Mouse (Mus musculus): Measurements from ENCODE around the gene Rtl6. TPM values are rescaled to one million over a fixed set of nuclear protein-coding genes. Genes with fewer than 3 reads are reported as not detected.

Rtl6 gene
- polyA plus RNA-seq, 1 experiment from 2014 or later, result 30.0 TPM

- 84% methylated on average over 14 of the region's 14 CpGs for WGBS
- no peak for DNase-seq (ENCODE audit: low spot score)
- no peak for ATAC-seq (replicated peaks; ENCODE audit: low FRiP score)
These were observed 30.7 kb downstream of the Rtl6 start for GRCm38 (mm10) chr15:84526921-84527320.

GRCm38 (mm10) chr15:84525222-84525883, 32.3 kb downstream of the Rtl6 start:
- H3K4me1 ChIP-seq (replicated peaks; ENCODE audit: control insufficient read depth, insufficient read depth, low read length), result no peaks in the 10 kb centered on the region
- no peak overlapping the region for H3K9ac ChIP-seq (ENCODE audit: low read length)
- H3K9me3 ChIP-seq (ENCODE audit: control insufficient read depth, low read length), result no peaks in the 10 kb centered on the region
- no peaks in the 10 kb centered on the region for H3K36me3 ChIP-seq (ENCODE audit: control insufficient read depth, insufficient read depth, low read length)
- 52% methylated on average over 5 of the region's 5 CpGs for WGBS
- H3K4me3 ChIP-seq (ENCODE audit: low read depth, low read length), result no peak overlapping the region
- H3K27ac ChIP-seq (ENCODE audit: low read depth, low read length), result no peak overlapping the region
- H3K27me3 ChIP-seq (ENCODE audit: control insufficient read depth, insufficient read depth, low read length), result no peaks in the 10 kb centered on the region
- DNase-seq (ENCODE audit: low spot score), result no peak
- ATAC-seq (replicated peaks; ENCODE audit: low FRiP score), result 0 out of 2 replicates have a peak, but pooled peaks have one; percentile 36
- H3K4me2 ChIP-seq (ENCODE audit: low read depth, low read length, severe bottlenecking), result no peak overlapping the region

More at GRCm38 (mm10) chr15:84526921-84527320, 30.7 kb downstream of the Rtl6 start:
- H3K9ac ChIP-seq (ENCODE audit: low read length), result no peak overlapping the region
- no peaks in the 10 kb centered on the region for H3K27me3 ChIP-seq (ENCODE audit: control insufficient read depth, insufficient read depth, low read length)
- H3K27ac ChIP-seq (ENCODE audit: low read depth, low read length), result no peak overlapping the region
- H3K4me1 ChIP-seq (replicated peaks; ENCODE audit: control insufficient read depth, insufficient read depth, low read length), result no peaks in the 10 kb centered on the region
- no peak overlapping the region for H3K4me3 ChIP-seq (ENCODE audit: low read depth, low read length)
- H3K9me3 ChIP-seq (ENCODE audit: control insufficient read depth, low read length), result no peaks in the 10 kb centered on the region
- H3K4me2 ChIP-seq (ENCODE audit: low read depth, low read length, severe bottlenecking), result no peak overlapping the region
- no peaks in the 10 kb centered on the region for H3K36me3 ChIP-seq (ENCODE audit: control insufficient read depth, insufficient read depth, low read length)

- H3K27me3 ChIP-seq (ENCODE audit: control insufficient read depth, insufficient read depth, low read length), result no peaks in the 10 kb centered on the region
- WGBS, result 94% methylated on average over 8 of the region's 8 CpGs
- no peaks in the 10 kb centered on the region for H3K4me1 ChIP-seq (replicated peaks; ENCODE audit: control insufficient read depth, insufficient read depth, low read length)
- H3K27ac ChIP-seq (ENCODE audit: low read depth, low read length), result no peak overlapping the region
- H3K9me3 ChIP-seq (ENCODE audit: control insufficient read depth, low read length), result no peaks in the 10 kb centered on the region
- H3K36me3 ChIP-seq (ENCODE audit: control insufficient read depth, insufficient read depth, low read length), result no peaks in the 10 kb centered on the region
- no peak for DNase-seq (ENCODE audit: low spot score)
- ATAC-seq (replicated peaks; ENCODE audit: low FRiP score), result no peak
- H3K4me3 ChIP-seq (ENCODE audit: low read depth, low read length), result no peak overlapping the region
- H3K4me2 ChIP-seq (ENCODE audit: low read depth, low read length, severe bottlenecking), result no peak overlapping the region
- H3K9ac ChIP-seq (ENCODE audit: low read length), result no peak overlapping the region
These were observed 34.5 kb downstream of the Rtl6 start for GRCm38 (mm10) chr15:84522953-84523689.

- ATAC-seq (replicated peaks; ENCODE audit: low FRiP score) (no peak), DNase-seq (ENCODE audit: low spot score) (no peak)
- Histone ChIP-seq H3K4me2 (ENCODE audit: low read depth, low read length, severe bottlenecking) (no peak overlapping the region), H3K27ac (ENCODE audit: low read depth, low read length) (no peak overlapping the region), H3K4me1 (replicated peaks; ENCODE audit: control insufficient read depth, insufficient read depth, low read length) (no peaks in the 10 kb centered on the region), H3K27me3 (ENCODE audit: control insufficient read depth, insufficient read depth, low read length) (no peaks in the 10 kb centered on the region), H3K4me3 (ENCODE audit: low read depth, low read length) (no peak overlapping the region), H3K36me3 (ENCODE audit: control insufficient read depth, insufficient read depth, low read length) (no peaks in the 10 kb centered on the region), H3K9me3 (ENCODE audit: control insufficient read depth, low read length) (no peaks in the 10 kb centered on the region), H3K9ac (ENCODE audit: low read length) (no peak overlapping the region)
- WGBS, result 88% methylated on average over 4 of the region's 4 CpGs
These were observed 36.1 kb downstream of the Rtl6 start for GRCm38 (mm10) chr15:84521486-84521885.

- no peaks in the 10 kb centered on the region for H3K27me3 ChIP-seq (ENCODE audit: control insufficient read depth, insufficient read depth, low read length)
- H3K4me2 ChIP-seq (ENCODE audit: low read depth, low read length, severe bottlenecking), result no peak overlapping the region
- H3K36me3 ChIP-seq (ENCODE audit: control insufficient read depth, insufficient read depth, low read length), result no peaks in the 10 kb centered on the region
- no peak overlapping the region for H3K9ac ChIP-seq (ENCODE audit: low read length)
- no peak overlapping the region for H3K27ac ChIP-seq (ENCODE audit: low read depth, low read length)
- 66% methylated on average over 8 of the region's 8 CpGs for WGBS
- DNase-seq (ENCODE audit: low spot score) (no peak), ATAC-seq (replicated peaks; ENCODE audit: low FRiP score) (no peak)
- H3K4me3 ChIP-seq (ENCODE audit: low read depth, low read length), result no peak overlapping the region
- H3K9me3 ChIP-seq (ENCODE audit: control insufficient read depth, low read length), result no peaks in the 10 kb centered on the region
- no peaks in the 10 kb centered on the region for H3K4me1 ChIP-seq (replicated peaks; ENCODE audit: control insufficient read depth, insufficient read depth, low read length)
These were observed 39.1 kb downstream of the Rtl6 start for GRCm38 (mm10) chr15:84518540-84518939.

- Histone ChIP-seq H3K9ac (ENCODE audit: low read length) (no peak overlapping the region), H3K4me1 (replicated peaks; ENCODE audit: control insufficient read depth, insufficient read depth, low read length) (peaks cover 13% of the 10 kb centered on the region), H3K27ac (ENCODE audit: low read depth, low read length) (no peak overlapping the region), H3K36me3 (ENCODE audit: control insufficient read depth, insufficient read depth, low read length) (no peaks in the 10 kb centered on the region), H3K4me2 (ENCODE audit: low read depth, low read length, severe bottlenecking) (no peak overlapping the region), H3K4me3 (ENCODE audit: low read depth, low read length) (no peak overlapping the region), H3K9me3 (ENCODE audit: control insufficient read depth, low read length) (peaks cover 2% of the 10 kb centered on the region; the same call in 1 of the 2 replicates), H3K27me3 (ENCODE audit: control insufficient read depth, insufficient read depth, low read length) (no peaks in the 10 kb centered on the region)
- ATAC-seq (replicated peaks; ENCODE audit: low FRiP score), result no peak
- WGBS, result 69% methylated on average over 5 of the region's 5 CpGs
- DNase-seq (ENCODE audit: low spot score), result no peak
These were observed 44.9 kb downstream of the Rtl6 start for GRCm38 (mm10) chr15:84512626-84513296.

- Histone ChIP-seq H3K4me1 (replicated peaks; ENCODE audit: control insufficient read depth, insufficient read depth, low read length) (peaks cover 13% of the 10 kb centered on the region), H3K27ac (ENCODE audit: low read depth, low read length) (no peak overlapping the region), H3K27me3 (ENCODE audit: control insufficient read depth, insufficient read depth, low read length) (no peaks in the 10 kb centered on the region), H3K9ac (ENCODE audit: low read length) (no peak overlapping the region), H3K9me3 (ENCODE audit: control insufficient read depth, low read length) (peaks cover 2% of the 10 kb centered on the region; the same call in 1 of the 2 replicates), H3K36me3 (ENCODE audit: control insufficient read depth, insufficient read depth, low read length) (no peaks in the 10 kb centered on the region), H3K4me2 (ENCODE audit: low read depth, low read length, severe bottlenecking) (no peak overlapping the region), H3K4me3 (ENCODE audit: low read depth, low read length) (no peak overlapping the region)
- no peak for DNase-seq (ENCODE audit: low spot score)
- no peak for ATAC-seq (replicated peaks; ENCODE audit: low FRiP score)
- 66% methylated on average over 16 of the region's 16 CpGs for WGBS
These were observed 47.6 kb downstream of the Rtl6 start for GRCm38 (mm10) chr15:84509981-84510380.

- ATAC-seq (replicated peaks; ENCODE audit: low FRiP score), result no peak
- Histone ChIP-seq H3K36me3 (ENCODE audit: control insufficient read depth, insufficient read depth, low read length) (no peaks in the 10 kb centered on the region), H3K27me3 (ENCODE audit: control insufficient read depth, insufficient read depth, low read length) (no peaks in the 10 kb centered on the region), H3K4me3 (ENCODE audit: low read depth, low read length) (no peak overlapping the region), H3K9me3 (ENCODE audit: control insufficient read depth, low read length) (peaks cover 2% of the 10 kb centered on the region; the same call in 1 of the 2 replicates), H3K9ac (ENCODE audit: low read length) (no peak overlapping the region), H3K4me1 (replicated peaks; ENCODE audit: control insufficient read depth, insufficient read depth, low read length) (peaks cover 16% of the 10 kb centered on the region), H3K4me2 (ENCODE audit: low read depth, low read length, severe bottlenecking) (no peak overlapping the region), H3K27ac (ENCODE audit: low read depth, low read length) (no peak overlapping the region)
- DNase-seq (ENCODE audit: low spot score), result no peak
- 66% methylated on average over 5 of the region's 5 CpGs for whole genome bisulfite sequencing
These were observed 48.5 kb downstream of the Rtl6 start for GRCm38 (mm10) chr15:84509161-84509560.

All from forebrain, embryonic 11.5 days (tissue).